Mouse (Mus musculus) kidney, postnatal 0 days (tissue): ENCODE measurements around the gene Polr3h. TPM values are rescaled to one million over a fixed set of nuclear protein-coding genes. Genes with fewer than 3 reads are reported as not detected.
A peak's percentile ranks its signal among the peaks of the same experiment; 100 is the strongest.

ENCODE experiments used
- ATAC-seq: fragments of 200-750 bp; cut with Nextera tagmentation; replicated peaks from 2 replicates; pipeline ENCODE4 v1.8.0; 2017; ENCODE audit warnings: low read depth, moderate number of reproducible peaks, moderate TSS enrichment, moderate library complexity; ENCODE audit not compliant: low FRiP score
- DNase-seq: peaks from one replicate; pipeline ENCODE4 v3.0.0-alpha.2; 2016; ENCODE audit warnings: low spot score
- H3K27ac ChIP-seq: fragments of 300-500 bp; sonication (generic); 2 replicates; pipeline ENCODE4 v1.5.1; 2014; ENCODE audit warnings: mild to moderate bottlenecking
- H3K27me3 ChIP-seq: fragments of 300-500 bp; sonication (generic); 2 replicates; pipeline ENCODE4 v1.6.1; 2014; ENCODE audit warnings: low read length, mixed read lengths; ENCODE audit not compliant: insufficient read depth
- H3K36me3 ChIP-seq: fragments of 300-500 bp; sonication (generic); 2 replicates; pipeline ENCODE4 v1.6.1; 2014; ENCODE audit warnings: low read length, mixed read lengths; ENCODE audit not compliant: insufficient read depth
- H3K4me1 ChIP-seq: fragments of 300-500 bp; sonication (generic); replicated peaks from 2 replicates; pipeline ENCODE4 v1.6.1; 2014; ENCODE audit warnings: antibody characterized with exemption, low read length, mixed read lengths; ENCODE audit not compliant: insufficient read depth
- H3K4me2 ChIP-seq: fragments of 300-500 bp; sonication (generic); 2 replicates; pipeline ENCODE4 v1.6.1; 2014; ENCODE audit warnings: mild to moderate bottlenecking, low read length, moderate library complexity, mixed read lengths
- H3K4me3 ChIP-seq: fragments of 300-500 bp; sonication (generic); replicated peaks from 2 replicates; pipeline ENCODE4 v1.5.1; 2014; ENCODE audit warnings: low read depth, low read length
- H3K9ac ChIP-seq: fragments of 300-500 bp; sonication (generic); 2 replicates; pipeline ENCODE4 v1.6.1; 2014; ENCODE audit warnings: low read depth, low read length
- H3K9me3 ChIP-seq: fragments of 300-500 bp; sonication (generic); replicated peaks from 2 replicates; pipeline ENCODE4 v1.6.1; 2016; ENCODE audit warnings: low read length, inconsistent platforms, mixed read lengths
- CTCF ChIP-seq: IDR thresholded peaks from 2 replicates; pipeline ENCODE4 v1.5.1; 2016; ENCODE audit warnings: antibody characterized with exemption, low read depth, mild to moderate bottlenecking, moderate library complexity
- WGBS: fragments of 180-500 bp; shearing (Covaris S2); extraction: QIAGEN DNeasy Blood & Tissue Kit; methylation state at CpG from one replicate; pipeline ENCODE4 v1.1.7; 2014; 5-methylcytosine and 5-hydroxymethylcytosine counted together
- polyA plus RNA-seq: library from polyadenylated mRNA; unstranded; fragments of >200 nt; fragmentation: Nextera tagmentation; extraction: Ambion mirVana; gene quantifications from 2 replicates; pipeline ENCODE4 v1.2.1, GENCODE M21; 2015

Polr3h gene
- polyA plus RNA-seq, 1 experiment from 2014 or later = 129 TPM

DNA sequence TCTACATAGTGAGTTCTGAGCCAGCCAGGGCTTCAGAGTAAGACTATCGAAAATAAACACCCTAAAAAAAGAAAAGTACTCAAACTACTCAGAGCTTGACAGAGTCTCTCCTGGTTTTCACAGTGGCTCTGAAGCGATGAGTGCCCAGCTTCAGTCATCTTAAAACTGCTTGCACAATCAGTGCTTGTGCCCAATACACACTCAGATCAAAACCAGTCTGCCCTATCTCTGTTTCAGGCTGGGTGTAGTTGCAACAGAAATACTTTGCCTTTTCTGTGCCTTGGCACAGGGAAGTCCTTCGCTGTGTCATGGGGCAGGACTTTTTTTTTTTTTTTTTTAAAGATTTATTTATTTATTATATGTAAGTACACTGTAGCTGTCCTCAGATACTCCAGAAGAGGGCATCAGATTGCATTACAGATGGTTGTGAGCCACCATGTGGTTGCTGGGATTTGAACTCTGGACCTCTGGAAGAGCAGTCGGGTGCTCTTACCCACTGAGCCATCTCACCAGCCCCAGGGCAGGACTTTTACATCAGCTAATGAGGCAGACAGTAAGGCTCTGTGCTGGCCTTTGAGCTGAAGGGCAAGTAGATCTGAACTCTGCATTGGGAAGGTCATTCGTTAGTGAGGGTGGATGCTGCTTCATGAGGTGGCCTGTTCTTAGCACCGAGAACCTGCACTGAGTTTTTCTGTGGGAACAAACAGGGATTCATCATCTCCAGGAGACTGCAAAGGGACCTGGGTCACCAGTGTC is 39.1 kb downstream of the Polr3h start:
- WGBS = 85% methylated on average over 6 of the region's 6 CpGs
- H3K9me3 ChIP-seq = no peaks in the 10 kb centered on the region
- no peaks in the 10 kb centered on the region for H3K4me1 ChIP-seq
- no peak for TF ChIP-seq CTCF
- H3K27me3 ChIP-seq = no peaks in the 10 kb centered on the region
- no peak overlapping the region for H3K4me3 ChIP-seq
- H3K36me3 ChIP-seq = peaks cover 18% of the 10 kb centered on the region
- no peak overlapping the region for H3K27ac ChIP-seq
- H3K4me2 ChIP-seq = no peak overlapping the region
- H3K9ac ChIP-seq = no peak overlapping the region
- DNase-seq = no peak
- no peak for ATAC-seq

DNA sequence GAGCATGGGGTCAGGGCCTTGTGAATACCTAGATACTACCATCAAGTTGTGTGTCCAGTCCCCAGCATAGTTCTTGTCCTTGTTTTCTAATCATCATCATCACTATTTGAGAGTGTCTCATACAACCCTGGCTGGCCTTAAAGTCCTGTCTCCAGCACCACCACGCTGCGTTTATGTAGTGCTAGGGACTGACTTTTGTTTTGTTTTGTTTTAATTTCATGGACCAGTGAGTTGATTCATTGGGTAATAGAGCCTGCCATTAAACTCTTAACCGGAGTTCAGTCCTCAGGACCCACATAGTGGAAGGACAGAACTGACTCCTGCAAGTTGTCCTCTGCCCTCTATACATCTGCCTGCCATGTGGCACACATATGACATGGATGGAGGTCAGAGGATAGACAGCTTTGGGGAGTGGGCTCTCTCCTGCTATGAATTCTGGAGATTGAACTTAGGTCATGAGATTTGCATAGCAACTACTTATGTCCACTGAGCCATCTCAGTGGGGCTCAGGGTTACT is 40.6 kb downstream of the Polr3h start:
- Histone ChIP-seq H3K4me2 (no peak overlapping the region), H3K27me3 (no peaks in the 10 kb centered on the region), H3K9ac (no peak overlapping the region), H3K36me3 (peaks cover 12% of the 10 kb centered on the region), H3K4me1 (no peaks in the 10 kb centered on the region), H3K9me3 (no peaks in the 10 kb centered on the region), H3K27ac (peak overlapping the region; percentile 62), H3K4me3 (no peak overlapping the region)
- 26% methylated on average over 3 of the region's 3 CpGs for WGBS
- ATAC-seq (peak; percentile 37; the same call in 1 of the 2 replicates), DNase-seq (peak; percentile 60)
- no peak for TF ChIP-seq CTCF

DNA sequence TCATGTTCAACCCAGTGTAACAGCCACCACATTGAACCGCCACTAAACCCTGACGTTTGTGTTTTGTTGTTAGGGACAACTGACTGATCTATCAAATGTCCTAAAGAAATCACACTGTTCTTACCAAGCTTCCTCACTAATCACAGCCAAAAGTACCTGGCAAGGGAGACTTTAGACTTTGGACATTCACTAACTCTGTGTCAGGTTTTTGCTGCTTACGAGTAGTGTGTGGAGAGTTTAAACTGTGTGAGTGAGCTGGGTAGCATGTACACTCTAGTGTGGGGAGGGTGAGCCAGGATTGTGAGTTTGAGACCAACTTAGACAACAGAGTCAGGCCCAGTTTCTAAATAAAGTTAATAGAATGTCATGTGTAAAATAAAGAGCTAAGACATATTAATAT is 43.7 kb downstream of the Polr3h start:
- Histone ChIP-seq H3K27me3 (no peaks in the 10 kb centered on the region), H3K9me3 (no peaks in the 10 kb centered on the region), H3K4me2 (no peak overlapping the region), H3K36me3 (0 out of 2 replicates have a peak, but pooled peaks cover 4% of the 10 kb centered on the region), H3K4me3 (no peak overlapping the region), H3K4me1 (peaks cover 7% of the 10 kb centered on the region; the same call in 1 of the 2 replicates), H3K9ac (no peak overlapping the region), H3K27ac (no peak overlapping the region)
- no peak for TF ChIP-seq CTCF
- DNase-seq (no peak), ATAC-seq (no peak)
- 77% methylated on average over 3 of the region's 3 CpGs for WGBS

DNA sequence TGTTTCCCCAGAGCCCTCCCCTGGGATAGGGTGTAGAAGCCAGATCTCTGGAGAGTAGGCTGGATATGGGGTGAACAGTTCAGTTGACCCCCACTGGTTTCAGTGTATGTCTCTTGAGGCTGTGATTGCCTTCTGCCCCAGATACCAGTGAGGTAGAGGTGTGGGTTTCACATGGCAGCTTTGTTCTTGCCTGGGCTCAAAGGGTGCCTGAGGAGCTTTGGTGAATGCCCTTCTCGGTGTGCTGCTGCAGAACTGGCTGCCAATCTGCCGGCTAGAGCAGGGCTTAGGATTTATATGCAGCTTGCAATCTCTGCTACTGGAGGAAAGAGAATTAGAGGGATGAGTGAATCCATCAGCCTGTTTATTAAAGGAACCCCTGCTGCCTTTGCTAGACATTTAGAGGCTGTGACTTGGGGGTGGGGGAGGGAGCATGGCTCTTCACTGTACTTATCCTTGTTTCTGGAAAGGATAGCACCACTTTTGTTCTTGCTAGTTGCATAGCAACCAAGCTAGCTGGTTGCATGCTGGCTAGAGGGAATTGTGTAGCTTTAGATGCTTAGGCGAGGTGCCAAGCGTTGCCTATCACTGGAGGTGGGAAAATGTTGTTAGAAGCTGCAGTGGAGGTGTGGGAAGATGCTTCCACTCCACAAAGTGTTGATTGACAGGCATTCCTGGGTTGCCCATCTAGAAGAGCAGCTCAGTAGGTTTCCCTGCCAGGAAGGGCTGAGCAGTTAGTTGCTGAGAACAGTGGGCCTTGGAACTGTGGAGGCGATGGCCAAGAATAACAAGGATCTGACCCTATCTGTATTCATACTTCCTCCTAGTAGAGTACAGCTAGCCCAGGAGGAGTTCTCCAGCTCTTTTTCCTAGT is 46.3 kb downstream of the Polr3h start:
- no peak for ATAC-seq
- H3K9ac ChIP-seq = no peak overlapping the region
- DNase-seq = peak; percentile 70
- no peak overlapping the region for H3K4me3 ChIP-seq
- no peaks in the 10 kb centered on the region for H3K9me3 ChIP-seq
- H3K27me3 ChIP-seq = no peaks in the 10 kb centered on the region
- no peak for TF ChIP-seq CTCF
- 66% methylated on average over 5 of the region's 5 CpGs for WGBS
- H3K27ac ChIP-seq = peak overlapping the region; percentile 21; the same call in 1 of the 2 replicates
- H3K36me3 ChIP-seq = no peaks in the 10 kb centered on the region
- H3K4me1 ChIP-seq = peaks cover 7% of the 10 kb centered on the region; the same call in 1 of the 2 replicates
- no peak overlapping the region for H3K4me2 ChIP-seq

DNA sequence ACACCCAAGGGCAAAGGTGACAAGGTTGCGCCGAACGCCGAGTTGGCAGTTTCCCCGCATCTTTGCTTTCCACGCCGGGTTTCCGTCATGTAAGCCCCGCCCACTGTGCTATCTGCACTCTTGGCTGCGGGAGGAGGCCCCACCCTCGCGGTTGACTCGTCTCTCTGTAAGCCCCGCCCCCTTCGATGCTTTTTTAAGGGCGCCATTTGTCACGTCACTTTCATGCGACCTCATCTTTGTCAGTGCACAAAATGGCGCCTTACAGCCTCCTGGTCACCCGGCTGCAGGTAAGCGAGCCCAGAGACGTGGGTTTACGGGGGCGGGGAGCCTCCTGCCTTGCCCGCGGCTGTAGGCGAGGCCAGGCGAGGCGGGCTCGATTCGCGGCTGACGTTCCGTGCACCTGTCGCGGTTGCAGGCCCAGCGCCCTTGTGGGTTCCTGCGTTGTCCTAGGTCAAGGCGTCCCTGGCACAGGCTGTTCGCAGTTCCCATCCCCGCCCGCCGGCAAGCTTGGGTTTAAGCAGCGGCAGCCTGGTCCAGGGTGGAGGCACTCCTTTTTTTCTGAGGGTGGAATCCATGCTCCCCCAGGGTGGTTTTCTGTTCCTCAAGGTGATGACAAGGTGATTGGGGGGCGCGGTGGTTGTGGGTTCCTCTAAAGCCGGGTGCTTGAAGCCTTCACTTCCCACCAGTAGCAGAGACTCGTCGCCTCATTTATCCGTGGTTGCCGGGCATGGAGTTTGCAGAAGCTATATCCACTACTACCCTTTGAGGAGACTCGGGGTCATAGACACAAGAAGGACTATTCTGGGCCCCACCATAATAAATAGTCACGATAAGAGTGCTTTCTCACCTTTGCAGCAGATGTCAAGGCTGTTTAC is 53.5 kb downstream of the Polr3h start, which contains the start of gene Aco2:
Gene Aco2, plus strand, starts transcription at position 48 of the 875 bp plus-strand sequence.
- Histone ChIP-seq H3K9ac (peak within 1 kb of the TSS; percentile 88), H3K4me2 (peak within 1 kb of the TSS; percentile 83), H3K27ac (peak within 1 kb of the TSS; percentile 96), H3K27me3 (no peaks in the 10 kb centered on the region), H3K9me3 (no peaks in the 10 kb centered on the region), H3K4me1 (no peaks in the 10 kb centered on the region; the same call in 1 of the 2 replicates), H3K4me3 (peak within 1 kb of the TSS; percentile 91), H3K36me3 (peaks cover 30% of the 10 kb centered on the region)
- TF ChIP-seq CTCF = no peak
- ATAC-seq (peak; percentile 83), DNase-seq (peak; percentile 99)
- WGBS = under 1% methylated on average over 53 of the region's 53 CpGs
